Mouse (Mus musculus) c-Kit-positive CD71-positive TER-119-negative erythroid progenitor cells, embryonic 14.5 days (primary cell): Measurements from ENCODE around the gene Gapvd1.
"Not testable (repeated sequence)": the region's sequence is repeated elsewhere in the genome, so short reads cannot be mapped to it uniquely, and the experiment has no call there.

Experiments used
- DNase-seq: peaks from one replicate; pipeline ENCODE4 v3.0.0-alpha.2; 2013; ENCODE audit warnings: low read depth

The Gapvd1 gene

GRCm38 (mm10) chr2:34754551-34755358 lies at the start of gene Gapvd1:
TSS of gene Gapvd1 (minus strand) at chr2:34755232.
- DNase-seq: no peak

DNA sequence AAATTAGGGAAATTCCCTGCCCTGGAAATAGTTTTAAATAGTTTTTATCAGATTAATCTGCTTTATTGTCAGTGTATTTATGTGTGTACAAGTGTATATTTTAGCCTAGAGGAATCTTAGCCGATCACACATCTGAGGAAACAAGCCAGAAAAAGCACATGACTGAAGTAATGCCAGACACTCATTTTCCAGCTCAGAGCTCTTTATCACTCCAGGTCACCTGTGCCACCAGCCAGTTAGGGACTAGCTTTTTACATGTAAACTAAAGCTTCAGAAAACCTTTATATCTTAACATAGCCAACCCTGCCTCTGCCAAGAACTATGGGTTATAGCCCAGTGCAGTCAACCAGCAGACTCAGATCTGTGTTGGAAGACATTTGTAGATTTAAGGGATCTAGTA lies 49.8 kb upstream of the Gapvd1 start:
- DNase-seq: peak; percentile 77

GRCm38 (mm10) chr2:34804172-34804571 lies 49.1 kb upstream of the Gapvd1 start:
- DNase-seq: no peak

DNA sequence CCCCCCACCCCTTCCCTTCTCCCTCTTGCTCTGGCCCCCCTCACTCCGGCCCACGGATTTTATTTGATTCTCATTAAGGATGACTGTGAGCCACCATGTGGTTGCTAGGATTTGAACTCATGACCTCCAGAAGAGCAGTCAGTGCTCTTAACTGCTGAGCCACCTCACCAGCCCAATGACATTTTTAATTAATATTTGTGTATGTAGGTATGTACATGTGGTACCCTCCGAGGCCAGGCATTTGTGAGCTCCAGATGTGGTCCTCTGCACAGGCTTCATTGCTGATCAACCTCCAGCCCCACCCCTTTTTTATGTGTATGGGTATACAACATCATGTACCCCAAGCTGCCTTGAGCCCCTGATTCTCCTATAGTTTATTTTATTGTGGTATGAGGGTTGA lies 48.7 kb upstream of the Gapvd1 start:
- DNase-seq: no peak

DNA sequence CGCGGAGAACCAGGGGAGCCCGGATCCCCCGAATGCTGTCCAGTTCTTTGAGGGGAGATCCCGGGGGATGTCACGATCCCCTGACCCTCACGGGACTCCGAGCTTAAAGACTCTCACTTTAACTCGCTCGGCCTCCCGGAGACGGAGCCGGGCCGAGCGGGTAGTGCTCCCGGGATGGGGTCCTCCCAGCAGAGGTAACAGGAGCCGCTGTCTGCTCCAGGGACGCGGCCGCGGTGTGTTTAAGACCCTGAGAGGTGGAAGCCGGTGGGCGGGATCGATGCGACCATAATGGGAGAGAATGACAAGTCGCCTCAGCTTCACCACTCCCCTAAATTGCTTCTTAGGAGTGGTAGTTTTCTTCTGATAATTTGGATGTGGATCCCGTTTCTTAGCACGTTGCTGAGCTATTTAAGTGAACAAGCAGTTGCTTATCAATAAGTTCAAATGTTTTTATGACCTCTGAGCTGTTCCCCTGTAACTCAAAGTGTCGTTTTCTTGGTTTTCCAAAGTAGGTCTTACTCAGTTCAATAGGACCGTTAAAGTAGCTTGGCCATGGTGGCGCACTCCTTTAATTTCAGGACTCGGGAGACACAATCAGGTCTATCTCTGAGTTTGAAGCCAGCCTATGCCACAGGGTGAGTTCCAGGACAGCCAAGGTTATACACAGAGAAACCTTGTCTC lies 47.7 kb upstream of the Gapvd1 start:
- not testable (repeated sequence) for DNase-seq

GRCm38 (mm10) chr2:34801516-34802482 lies 46.8 kb upstream of the Gapvd1 start:
- peak; percentile 99 for DNase-seq

- DNase-seq: no peak
These were observed 45.3 kb upstream of the Gapvd1 start for GRCm38 (mm10) chr2:34800371-34800770.

GRCm38 (mm10) chr2:34799357-34800256 lies 44.6 kb upstream of the Gapvd1 start, which contains the start of gene Rabepk:
TSS of gene Rabepk (minus strand) at chr2:34799912.
- DNase-seq: peak; percentile 89

- DNase-seq: no peak
These were observed 40.4 kb upstream of the Gapvd1 start for GRCm38 (mm10) chr2:34795426-34795825.

GRCm38 (mm10) chr2:34794511-34794910 lies 39.5 kb upstream of the Gapvd1 start:
- no peak for DNase-seq

DNA sequence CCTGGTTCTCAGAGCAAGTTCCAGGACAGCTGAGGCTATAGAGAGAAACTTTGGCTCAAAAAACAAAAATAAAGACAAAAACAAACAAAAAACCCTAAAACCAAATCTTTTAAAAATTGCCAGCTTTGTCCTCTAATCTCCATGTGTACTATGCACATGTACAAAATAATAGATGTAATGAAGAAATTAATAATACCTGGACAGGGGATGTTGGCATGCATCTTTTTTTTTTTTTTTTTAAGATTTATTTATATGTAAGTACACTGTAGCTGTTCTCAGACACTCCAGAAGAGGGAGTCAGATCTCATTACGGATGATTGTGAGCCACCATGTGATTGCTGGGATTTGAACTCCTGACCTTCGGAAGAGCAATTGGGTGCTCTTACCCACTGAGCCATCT lies 37.5 kb upstream of the Gapvd1 start:
- DNase-seq: not testable (repeated sequence)

DNA sequence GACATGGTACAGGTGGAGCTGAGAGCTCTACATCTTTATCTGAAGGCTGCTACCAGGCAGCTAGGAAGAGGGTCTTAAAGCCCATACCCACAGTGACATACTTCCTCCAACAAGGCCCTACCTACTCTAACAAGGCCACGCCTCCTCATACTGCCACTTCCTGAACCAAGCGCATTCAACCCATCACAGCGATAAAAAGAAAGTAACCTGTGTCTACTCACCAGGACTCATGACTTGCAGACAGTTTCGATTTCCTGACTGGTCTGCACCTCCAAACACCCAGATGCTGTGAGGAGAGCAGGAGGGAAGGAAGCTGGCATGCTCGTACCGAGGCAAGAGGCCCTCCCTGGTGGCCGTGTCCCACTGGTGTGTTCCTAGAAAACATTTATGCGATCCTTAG lies 35.2 kb upstream of the Gapvd1 start:
- no peak for DNase-seq

DNA sequence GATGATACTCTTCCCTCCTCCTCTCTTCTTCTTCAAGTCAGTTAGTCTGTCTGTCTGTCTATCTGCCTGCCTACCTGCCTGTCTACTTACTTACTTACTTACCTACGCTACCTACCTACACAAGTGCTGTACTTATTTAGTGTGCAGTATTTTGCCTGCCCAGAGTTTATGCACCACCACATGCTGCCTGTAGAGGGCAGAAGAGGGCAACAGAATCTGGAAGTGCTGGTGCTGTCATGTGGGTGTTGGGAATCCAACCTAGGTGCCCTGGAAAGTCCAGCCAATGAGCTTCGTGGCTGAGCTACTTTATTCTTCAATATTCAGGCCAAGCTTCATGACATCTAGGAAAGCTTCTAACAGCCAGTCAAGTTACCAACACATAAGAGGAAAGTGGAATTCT lies 29.1 kb upstream of the Gapvd1 start:
- no peak for DNase-seq

- DNase-seq: peak; percentile 92
These were observed 28.3 kb upstream of the Gapvd1 start for GRCm38 (mm10) chr2:34783064-34784020.

- DNase-seq: no peak
These were observed 22.3 kb upstream of the Gapvd1 start for GRCm38 (mm10) chr2:34777237-34777868.

DNA sequence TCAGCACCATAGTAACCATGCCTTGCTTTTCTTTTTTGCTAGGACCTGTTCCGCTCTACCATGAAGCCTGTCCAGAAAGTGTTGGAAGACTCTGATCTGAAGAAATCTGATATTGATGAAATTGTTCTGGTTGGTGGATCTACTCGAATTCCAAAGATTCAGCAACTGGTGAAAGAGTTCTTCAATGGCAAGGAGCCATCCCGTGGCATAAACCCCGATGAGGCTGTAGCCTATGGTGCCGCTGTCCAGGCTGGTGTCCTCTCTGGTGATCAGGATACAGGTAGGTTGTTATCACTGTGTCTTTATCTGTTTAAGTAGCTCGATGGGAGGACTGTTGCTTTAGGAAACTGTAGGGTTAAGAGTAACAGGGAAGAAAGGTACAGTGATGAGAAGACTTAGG lies 19.5 kb upstream of the Gapvd1 start:
- DNase-seq: no peak

DNA sequence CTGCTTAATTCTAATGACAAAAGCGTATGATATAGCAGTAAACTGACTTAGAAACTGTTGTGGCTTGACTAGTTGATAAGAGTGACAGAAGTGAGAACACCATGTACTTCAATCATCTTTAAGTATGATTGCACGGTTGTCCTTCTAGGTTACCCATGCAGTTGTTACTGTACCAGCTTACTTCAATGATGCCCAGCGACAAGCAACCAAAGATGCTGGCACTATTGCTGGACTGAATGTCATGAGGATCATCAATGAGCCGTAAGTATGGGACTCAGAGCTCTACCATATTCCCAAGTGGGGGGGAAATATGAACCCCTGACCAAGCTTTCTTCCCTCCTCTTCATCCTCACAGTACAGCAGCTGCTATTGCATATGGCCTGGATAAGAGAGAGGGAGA lies 18.6 kb upstream of the Gapvd1 start:
- DNase-seq: no peak

DNA sequence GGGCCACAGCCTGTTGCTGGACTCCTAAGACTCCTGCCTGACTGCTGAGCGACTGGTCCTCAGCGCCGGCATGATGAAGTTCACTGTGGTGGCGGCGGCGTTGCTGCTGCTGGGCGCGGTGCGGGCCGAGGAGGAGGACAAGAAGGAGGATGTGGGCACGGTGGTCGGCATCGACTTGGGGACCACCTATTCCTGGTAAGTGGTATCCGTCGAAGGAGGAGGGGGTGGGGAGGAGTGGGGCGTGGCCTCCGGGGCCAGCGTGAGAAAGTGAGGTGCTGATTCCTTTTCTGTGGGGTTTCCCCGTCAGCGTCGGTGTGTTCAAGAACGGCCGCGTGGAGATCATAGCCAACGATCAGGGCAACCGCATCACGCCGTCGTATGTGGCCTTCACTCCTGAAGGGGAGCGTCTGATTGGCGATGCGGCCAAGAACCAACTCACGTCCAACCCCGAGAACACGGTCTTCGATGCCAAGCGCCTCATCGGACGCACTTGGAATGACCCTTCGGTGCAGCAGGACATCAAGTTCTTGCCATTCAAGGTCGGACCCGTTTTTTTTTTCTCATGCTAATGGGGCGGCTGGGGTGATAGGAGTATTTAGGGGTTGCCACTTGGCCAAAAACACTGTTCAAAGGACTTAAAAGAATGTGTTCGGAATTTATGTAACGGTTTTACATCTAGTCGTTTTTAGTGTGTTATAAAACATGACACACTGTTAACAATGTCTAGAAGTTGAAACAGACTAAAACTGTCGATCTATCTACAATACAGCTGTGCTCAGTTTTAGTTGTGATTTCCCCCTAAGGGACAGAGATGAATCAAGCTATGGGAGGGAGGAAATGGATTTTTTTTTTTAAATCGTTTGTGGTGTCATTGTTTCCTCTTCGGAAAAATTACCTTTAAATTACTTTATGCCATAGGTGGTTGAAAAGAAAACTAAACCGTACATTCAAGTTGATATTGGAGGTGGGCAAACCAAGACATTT lies 17.5 kb upstream of the Gapvd1 start:
- DNase-seq: no peak
